Mouse (Mus musculus) E14TG2a.4 (cell line): Measurements from ENCODE around the gene Zfp654.

Source experiments
- CTCF ChIP-seq: conservative IDR thresholded peaks from 2 replicates; pipeline ENCODE4 v1.5.1; 2014; ENCODE audit warnings: low read length
- NANOG ChIP-seq: IDR thresholded peaks from 2 replicates; pipeline ENCODE4 v1.6.1; 2014; ENCODE audit warnings: borderline replicate concordance, low read length, mixed read lengths
- POU5F1 ChIP-seq: IDR thresholded peaks from 2 replicates; pipeline ENCODE4 v1.6.1; 2014; ENCODE audit warnings: low read length, borderline replicate concordance

DNA sequence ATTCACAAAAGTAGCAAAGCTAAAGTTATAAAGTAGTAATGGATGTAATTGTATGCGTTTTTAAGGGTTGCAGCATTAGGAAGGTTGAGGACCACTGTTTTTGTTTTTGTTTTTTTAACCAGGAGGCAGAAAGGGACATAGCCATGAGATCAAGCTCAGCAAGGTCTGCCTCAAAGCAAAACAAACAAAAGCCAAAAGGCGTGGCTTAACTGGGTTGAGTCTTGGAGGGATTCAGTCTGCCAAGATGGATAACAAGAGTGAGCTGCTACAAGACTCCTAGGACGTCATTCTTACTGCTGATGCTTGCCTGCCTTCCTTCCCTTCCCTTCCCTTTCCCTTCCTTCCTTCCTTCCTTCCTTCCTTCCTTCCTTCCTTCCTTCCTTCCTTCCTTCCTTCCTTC is 20.8 kb upstream of the Zfp654 start:
- TF ChIP-seq CTCF (no peak), NANOG (no peak), POU5F1 (no peak)
